20 mouse cellular contexts compared by ENCODE assay signal in genomic region chr9:121765166-121765855, GRCm38 (mm10). TPM values are rescaled to one million over a fixed set of nuclear protein-coding genes. Genes with fewer than 3 reads are reported as not detected.
A peak's percentile ranks its signal among the peaks of the same experiment; 100 is the strongest.
DNase-seq lines count a peak whose midpoint lies in the region; ATAC-seq and TF ChIP-seq lines count a peak whose summit lies in the region.
"Had no signal": no experiment of that assay in that cellular context is flagged by ENCODE, and none has a peak within 500 bp of the region (broad histone marks: within the 10 kb centered on the region; RNA-seq: fewer than 3 reads in every experiment).

No protein-coding gene starts in this region.

- H3K9me3 ChIP-seq in forebrain, postnatal 0 days (ENCODE audit: low read length) = no peaks in the 10 kb centered on the region
- H3K9me3 ChIP-seq: forebrain, embryonic 15.5 days; heart, embryonic 15.5 days; hindbrain, embryonic 13.5 days; liver, embryonic 12.5 days had no signal

- H3K9ac ChIP-seq in forebrain, postnatal 0 days = no peak overlapping the region
- H3K9ac ChIP-seq: forebrain, embryonic 15.5 days; heart, embryonic 15.5 days; hindbrain, embryonic 13.5 days; liver, embryonic 12.5 days had no signal

- TF ChIP-seq CTCF in forebrain, postnatal 0 days (IDR thresholded peaks at IDR 0.05; ENCODE audit: low read depth) = no peak

- H3K27me3 ChIP-seq in forebrain, postnatal 0 days (ENCODE audit: insufficient read depth, low read length) = no peaks in the 10 kb centered on the region
- H3K27me3 ChIP-seq: CH12.LX; forebrain, embryonic 15.5 days; heart, embryonic 15.5 days; hindbrain, embryonic 13.5 days had no signal

- no peak overlapping the region for H3K4me2 ChIP-seq in forebrain, postnatal 0 days (ENCODE audit: low read depth)
- H3K4me2 ChIP-seq: forebrain, embryonic 15.5 days; heart, embryonic 15.5 days; hindbrain, embryonic 13.5 days; liver, embryonic 12.5 days had no signal

- peak; percentile 39 for DNase-seq in cerebellum, adult 9-10 months
- DNase-seq in cerebellum, adult 8-10 months = no peak
- peak; percentile 66 to 67 for DNase-seq in cerebellum, postnatal 10 days
- DNase-seq in lung, postnatal 14 days = peak; percentile 20
- DNase-seq in forebrain, postnatal 0 days = no peak
- no peak for DNase-seq in heart, postnatal 36 days
- DNase-seq: right cerebral cortex, adult 18-20 months; spleen, adult 18-20 months had no signal

- H3K4me3 ChIP-seq in forebrain, postnatal 0 days (ENCODE audit: low read depth, low read length) = no peak overlapping the region
- H3K4me3 ChIP-seq: forebrain, embryonic 15.5 days; heart, embryonic 15.5 days; hindbrain, embryonic 13.5 days; liver, embryonic 12.5 days had no signal

- peaks cover 5% of the 10 kb centered on the region; the same call in 1 of the 2 replicates for H3K4me1 ChIP-seq in forebrain, postnatal 0 days (ENCODE audit: insufficient read depth)

- intact Hi-C loops in heart, postnatal 36 days (cut with DNase I) = no loop called here

- peaks cover 52% of the 10 kb centered on the region for H3K36me3 ChIP-seq in forebrain, postnatal 0 days (ENCODE audit: insufficient read depth)

- H3K27ac ChIP-seq in forebrain, postnatal 0 days (ENCODE audit: low read depth, low read length) = no peak overlapping the region
- H3K27ac ChIP-seq: forebrain, embryonic 15.5 days; heart, embryonic 15.5 days; hindbrain, embryonic 13.5 days; liver, embryonic 12.5 days had no signal

- 81% methylated on average over 16 of the region's 16 CpGs for WGBS in forebrain, postnatal 0 days

- ATAC-seq in hematopoietic stem cell, adult 5-6 weeks (replicated peaks in 1 of 2; ENCODE audit: insufficient read depth in 1 of 2, low FRiP score in 2 of 2, low TSS enrichment in 1 of 2, low read depth in 1 of 2, poor library complexity in 2 of 2, severe bottlenecking in 2 of 2) = 0 out of 4 replicates have a peak, but pooled peaks have one; percentile 10 to 24
- no peak for ATAC-seq in forebrain, postnatal 0 days
- ATAC-seq: forebrain, embryonic 15.5 days; intestine, postnatal 0 days; liver, embryonic 12.5 days; midbrain, embryonic 16.5 days had no signal

RNA-seq across cellular contexts. Expression of gene Zfp651, which starts 6.2 kb away (rescaled TPM):
- 2.8 and 3.0 TPM in 2 replicates for total RNA-seq in hematopoietic stem cell, adult 5-6 weeks (2017)
- total RNA-seq in forebrain, postnatal 0 days (2014; rRNA removed) = 44.6 and 48.8 TPM in 2 replicates
- polyA plus RNA-seq in forebrain, postnatal 0 days (2015; fragmentation: Nextera tagmentation; extraction: Ambion mirVana) = 16.3 and 17.5 TPM in 2 replicates
- total RNA-seq in heart, postnatal 36 days (2021) = 100 to 1,000 TPM; 120 to 124 TPM
- total RNA-seq: granulocyte monocyte progenitor cell, adult 5-6 weeks; megakaryocyte, adult 5-6 weeks had no signal

RNA-seq across cellular contexts. Expression of gene Klhl40, which starts 12.1 kb away (rescaled TPM):
- total RNA-seq in hematopoietic stem cell, adult 5-6 weeks (2017) = not detected in 2 replicates
- total RNA-seq in forebrain, postnatal 0 days (2014; rRNA removed) = 2.7 and 2.8 TPM in 2 replicates
- polyA plus RNA-seq in forebrain, postnatal 0 days (2015; fragmentation: Nextera tagmentation; extraction: Ambion mirVana) = 1.7 and 2.0 TPM in 2 replicates
- total RNA-seq in heart, postnatal 36 days (2021) = 10 to 100 TPM in 1 of 2 experiments, 1 to 10 TPM in 1; 8.4 to 10.2 TPM
- total RNA-seq: CH12.LX; megakaryocyte, adult 5-6 weeks had no signal

RNA-seq across cellular contexts. Expression of gene Hhatl, which starts 27.0 kb away (rescaled TPM):
- not detected in 2 replicates for total RNA-seq in hematopoietic stem cell, adult 5-6 weeks (2017)
- total RNA-seq in forebrain, postnatal 0 days (2014; rRNA removed) = 0.15 and 1.2 TPM in 2 replicates
- 0.15 and 0.39 TPM in 2 replicates for polyA plus RNA-seq in forebrain, postnatal 0 days (2015; fragmentation: Nextera tagmentation; extraction: Ambion mirVana)
- 100 to 1,000 TPM; 101 to 127 TPM for total RNA-seq in heart, postnatal 36 days (2021)
- total RNA-seq: adrenal gland, adult 18-20 months; CH12.LX; granulocyte monocyte progenitor cell, adult 5-6 weeks; megakaryocyte, adult 5-6 weeks had no signal
- polyA plus RNA-seq: hindbrain, embryonic 13.5 days; limb, embryonic 11.5 days; liver, embryonic 12.5 days had no signal

RNA-seq across cellular contexts. Expression of gene Nktr, which starts 46.3 kb away (rescaled TPM):
- 155 and 156 TPM in 2 replicates for total RNA-seq in hematopoietic stem cell, adult 5-6 weeks (2017)
- total RNA-seq in forebrain, postnatal 0 days (2014; rRNA removed) = 79.8 and 97.3 TPM in 2 replicates
- polyA plus RNA-seq in forebrain, postnatal 0 days (2015; fragmentation: Nextera tagmentation; extraction: Ambion mirVana) = 31.3 and 43.2 TPM in 2 replicates
- total RNA-seq in heart, postnatal 36 days (2021) = 10 to 100 TPM; 33.0 to 33.7 TPM

RNA-seq across cellular contexts. Expression of gene Ss18l2, which starts 55.2 kb away (rescaled TPM):
- 27.1 and 30.0 TPM in 2 replicates for total RNA-seq in hematopoietic stem cell, adult 5-6 weeks (2017)
- 69.5 and 104 TPM in 2 replicates for total RNA-seq in forebrain, postnatal 0 days (2014; rRNA removed)
- polyA plus RNA-seq in forebrain, postnatal 0 days (2015; fragmentation: Nextera tagmentation; extraction: Ambion mirVana) = 185 and 241 TPM in 2 replicates
- total RNA-seq in heart, postnatal 36 days (2021) = 100 to 1,000 TPM; 125 to 135 TPM

Comparison
In these comparisons a context has a peak if more than half of its experiments do, and no peak if none do; other contexts are left out.
1. DNase-seq: peak in cerebellum, adult 9-10 months (single experiment), cerebellum, postnatal 10 days (2 of 2) and lung, postnatal 14 days (single experiment); none in cerebellum, adult 8-10 months (single experiment), forebrain, postnatal 0 days (single experiment) and heart, postnatal 36 days (0 of 2).
2. RNA of gene Zfp651, which starts 6.2 kb away (total RNA-seq): 120 to 124 TPM in heart, postnatal 36 days and 44.6 to 48.8 TPM in forebrain, postnatal 0 days; 2.8 to 3.0 TPM in hematopoietic stem cell, adult 5-6 weeks; every median in the first group is over 10 times any median in the second.
3. RNA of gene Hhatl, which starts 27.0 kb away (total RNA-seq): 101 to 127 TPM in heart, postnatal 36 days; 0.15 to 1.2 TPM in forebrain, postnatal 0 days and not detected in hematopoietic stem cell, adult 5-6 weeks; every median in the first group is over 10 times any median in the second.